Mouse (Mus musculus): ENCODE data around the gene Sel1l3. TPM values are rescaled to one million over a fixed set of nuclear protein-coding genes. Genes with fewer than 3 reads are reported as not detected.

The Sel1l3 gene
- total RNA-seq (2021): 10 to 100 TPM; 38.9 to 42.1 TPM

DNA sequence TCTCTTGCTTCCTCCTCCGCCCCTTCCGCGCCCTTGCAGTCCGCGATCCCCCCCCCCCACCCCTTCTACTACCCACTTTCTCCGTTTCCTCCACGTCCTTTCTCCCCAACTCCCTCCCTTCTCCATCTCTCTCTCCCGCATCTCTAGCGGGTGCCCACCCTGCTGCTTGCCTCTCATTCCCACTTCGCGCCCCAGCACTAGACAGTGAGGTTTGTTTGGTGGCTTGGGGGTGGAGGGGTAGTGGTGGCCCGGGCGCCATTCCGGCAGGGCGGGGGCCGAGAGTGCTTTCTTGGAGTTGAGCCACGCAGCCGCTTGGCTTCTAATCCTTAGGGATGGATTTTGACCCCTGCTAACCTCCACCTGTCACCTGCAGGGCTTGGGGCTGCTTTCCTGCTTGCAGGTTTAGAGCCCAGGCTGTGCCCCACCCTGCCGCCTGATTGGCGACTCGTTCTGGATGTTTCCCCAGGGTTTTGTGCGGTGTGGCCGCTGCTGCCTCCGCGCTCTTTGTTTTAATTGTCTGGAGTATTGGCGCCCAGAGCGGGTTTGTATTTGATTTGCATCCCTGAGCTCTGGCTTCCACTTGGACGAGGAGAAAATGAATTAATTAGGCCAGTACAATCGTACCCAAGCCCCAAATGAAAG is at the start of gene Sel1l3:
Gene Sel1l3, minus strand, starts transcription at position 217 of the 642 bp plus-strand sequence.
- peak in 1 of 2 experiments; percentile 34 for DNase-seq (ENCODE audit: extremely low spot score in 1 of 2, low spot score in 1 of 2)

GRCm38 (mm10) chr5:53261999-53262398 is 48.3 kb upstream of the Sel1l3 start:
- DNase-seq (ENCODE audit: extremely low spot score in 1 of 2, low spot score in 1 of 2): no peak

GRCm38 (mm10) chr5:53259894-53260293 is 46.2 kb upstream of the Sel1l3 start:
- DNase-seq (ENCODE audit: extremely low spot score in 1 of 2, low spot score in 1 of 2): no peak

DNA sequence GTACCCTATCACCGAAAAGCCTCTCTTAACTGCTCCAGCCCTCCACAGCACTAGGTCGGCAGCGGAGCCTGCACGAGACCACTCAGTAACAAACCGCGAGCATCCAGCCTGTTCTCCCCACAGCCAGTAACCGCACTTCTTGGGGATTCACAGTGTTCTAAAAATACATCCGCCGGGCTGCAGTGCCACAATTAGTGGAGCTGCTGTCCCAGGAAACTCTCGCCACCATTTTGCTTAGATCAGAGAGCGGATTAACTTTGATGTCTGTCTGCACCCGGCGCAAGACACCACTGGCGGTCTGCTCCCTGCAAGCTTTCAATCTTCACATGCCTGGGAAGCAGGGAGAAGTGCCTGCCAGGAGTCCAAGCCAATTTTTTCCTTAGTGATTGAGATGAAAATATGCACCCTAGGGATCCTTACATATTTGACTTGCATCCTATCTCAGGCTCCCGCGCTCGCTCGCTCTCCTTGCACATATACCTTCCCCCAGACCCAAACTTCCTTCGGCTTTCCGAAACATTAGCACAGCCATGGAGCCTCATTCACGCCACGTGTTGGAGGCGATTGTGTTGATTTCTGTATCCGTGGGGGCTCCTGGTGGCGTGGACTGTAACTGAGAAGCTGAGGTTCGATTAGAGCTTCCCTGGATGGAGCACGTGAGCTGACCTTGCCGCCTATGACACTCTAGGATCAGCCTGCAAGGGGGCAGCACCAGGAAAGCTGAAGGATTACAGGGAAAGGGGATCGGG is 44.5 kb upstream of the Sel1l3 start:
- peak in 1 of 2 experiments; percentile 27 for DNase-seq (ENCODE audit: extremely low spot score in 1 of 2, low spot score in 1 of 2)

GRCm38 (mm10) chr5:53254821-53255220 is 41.1 kb upstream of the Sel1l3 start:
- no peak for DNase-seq (ENCODE audit: extremely low spot score in 1 of 2, low spot score in 1 of 2)

- DNase-seq (ENCODE audit: extremely low spot score in 1 of 2, low spot score in 1 of 2): no peak
Observed at GRCm38 (mm10) chr5:53254154-53254553, 40.4 kb upstream of the Sel1l3 start.

DNA sequence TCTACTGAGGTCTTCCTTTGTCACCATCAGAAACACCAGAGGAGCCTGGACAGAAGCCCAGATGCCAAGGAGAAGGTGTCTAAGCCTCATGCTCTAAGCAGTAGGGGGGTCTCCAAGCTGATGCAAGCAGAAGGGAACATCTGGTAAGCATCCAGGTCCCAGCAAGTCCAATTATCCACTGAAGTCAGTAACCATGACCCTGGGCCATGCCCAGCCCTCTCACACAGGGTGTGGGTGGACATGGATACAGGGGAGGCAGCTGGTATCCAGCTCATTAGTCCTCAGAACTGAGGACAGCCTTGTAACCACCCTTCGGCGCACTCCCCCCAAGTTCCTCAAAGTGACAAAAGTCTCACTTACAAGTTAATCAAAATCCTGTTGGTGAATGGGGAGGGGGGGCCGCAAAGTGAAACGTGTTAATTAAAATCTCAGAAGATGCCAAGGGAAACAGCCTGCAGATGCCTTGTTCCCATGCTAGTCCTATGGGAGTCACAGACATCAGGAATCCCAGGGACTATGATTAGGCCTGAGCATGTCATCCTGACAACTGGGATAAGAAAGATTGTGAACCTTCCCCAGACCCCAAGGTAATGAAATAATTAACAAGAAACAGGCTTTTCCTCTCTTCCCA is 35.8 kb upstream of the Sel1l3 start:
- DNase-seq (ENCODE audit: extremely low spot score in 1 of 2, low spot score in 1 of 2): no peak

DNA sequence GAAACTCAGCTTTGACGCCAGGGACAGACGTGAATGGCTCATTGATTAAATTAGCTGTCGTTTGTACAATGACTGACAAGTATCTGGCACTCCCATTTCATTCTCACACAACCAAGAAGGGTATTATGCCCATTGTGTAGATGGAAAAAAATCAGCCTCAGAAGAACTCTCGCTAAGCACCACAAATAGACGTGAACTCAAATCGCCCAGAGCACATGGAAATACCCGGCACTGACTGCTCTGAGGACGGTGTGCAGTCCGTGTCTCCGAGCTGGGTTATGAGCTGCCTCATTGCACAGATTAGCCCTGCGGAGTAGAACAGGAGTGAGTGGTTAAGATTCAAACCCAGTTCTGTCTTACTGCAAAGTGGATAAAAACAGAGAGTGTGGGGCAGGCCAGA is 34.8 kb upstream of the Sel1l3 start:
- DNase-seq (ENCODE audit: extremely low spot score in 1 of 2, low spot score in 1 of 2): no peak

DNA sequence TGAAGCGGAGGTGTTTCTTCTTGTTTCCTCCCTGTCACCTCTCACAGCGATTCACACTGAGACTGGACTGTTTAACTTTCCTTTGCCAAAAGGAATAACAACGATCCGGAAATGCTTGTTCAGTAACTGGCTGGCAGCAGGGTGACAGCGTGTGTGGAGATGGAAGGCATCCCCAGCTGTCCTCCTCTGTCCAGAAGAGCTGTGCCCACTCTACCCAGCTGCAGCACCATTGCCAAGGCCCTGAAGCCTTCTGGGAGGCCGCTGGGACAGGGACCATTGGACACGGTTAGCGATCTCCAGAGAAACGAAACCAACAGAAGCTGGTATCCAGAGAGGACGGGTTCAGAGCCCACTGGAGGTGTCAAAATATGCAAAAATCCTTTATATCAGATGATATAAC is 30.2 kb upstream of the Sel1l3 start:
- DNase-seq (ENCODE audit: extremely low spot score in 1 of 2, low spot score in 1 of 2): no peak

- no peak for DNase-seq (ENCODE audit: extremely low spot score in 1 of 2, low spot score in 1 of 2)
Observed at GRCm38 (mm10) chr5:53242865-53243499, 29.3 kb upstream of the Sel1l3 start.

DNA sequence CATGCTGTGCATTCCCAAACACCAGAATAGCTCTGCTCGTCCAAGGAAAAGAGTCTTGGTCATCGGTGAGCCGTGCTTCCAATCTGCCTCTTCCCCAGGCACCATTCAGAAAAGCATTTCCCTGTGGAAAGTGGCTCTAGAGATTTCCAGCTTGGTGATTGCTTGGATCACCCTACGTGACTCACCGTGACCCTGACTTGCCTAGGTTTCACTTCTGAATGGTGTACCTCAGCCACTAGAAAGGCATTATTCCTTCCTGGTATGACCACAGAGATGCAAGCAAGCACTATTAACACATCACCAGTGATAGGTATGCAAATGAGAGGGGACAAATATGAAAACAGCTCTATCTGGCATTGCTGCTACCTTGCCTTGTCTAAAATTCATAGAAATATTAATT is 28.2 kb upstream of the Sel1l3 start:
- DNase-seq (ENCODE audit: extremely low spot score in 1 of 2, low spot score in 1 of 2): no peak

DNA sequence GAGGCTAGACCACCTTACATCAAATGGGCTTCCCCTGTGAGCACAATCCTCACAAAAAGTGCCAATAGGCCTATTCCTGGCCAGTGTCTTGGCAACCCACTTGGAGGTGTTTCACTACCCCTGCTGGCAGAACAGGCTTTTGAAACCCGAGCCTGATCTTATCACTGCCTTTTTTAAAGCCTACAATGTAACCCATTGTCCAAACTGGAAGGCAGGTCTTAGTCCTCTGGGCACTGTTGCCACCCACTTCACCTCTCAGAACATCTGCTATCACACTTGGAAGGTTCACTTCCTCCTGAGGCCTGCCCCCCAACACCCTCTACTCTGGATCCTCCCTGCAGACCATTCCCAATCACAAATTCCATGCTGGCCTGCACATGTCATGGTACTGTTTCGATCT is 27.4 kb upstream of the Sel1l3 start:
- DNase-seq (ENCODE audit: extremely low spot score in 1 of 2, low spot score in 1 of 2): no peak

GRCm38 (mm10) chr5:53239831-53240440 is 26.2 kb upstream of the Sel1l3 start:
- no peak for DNase-seq (ENCODE audit: extremely low spot score in 1 of 2, low spot score in 1 of 2)

- no peak for DNase-seq (ENCODE audit: extremely low spot score in 1 of 2, low spot score in 1 of 2)
Observed at GRCm38 (mm10) chr5:53239189-53239588, 25.5 kb upstream of the Sel1l3 start.

- no peak for DNase-seq (ENCODE audit: extremely low spot score in 1 of 2, low spot score in 1 of 2)
Observed at GRCm38 (mm10) chr5:53238761-53239160, 25.0 kb upstream of the Sel1l3 start.

DNA sequence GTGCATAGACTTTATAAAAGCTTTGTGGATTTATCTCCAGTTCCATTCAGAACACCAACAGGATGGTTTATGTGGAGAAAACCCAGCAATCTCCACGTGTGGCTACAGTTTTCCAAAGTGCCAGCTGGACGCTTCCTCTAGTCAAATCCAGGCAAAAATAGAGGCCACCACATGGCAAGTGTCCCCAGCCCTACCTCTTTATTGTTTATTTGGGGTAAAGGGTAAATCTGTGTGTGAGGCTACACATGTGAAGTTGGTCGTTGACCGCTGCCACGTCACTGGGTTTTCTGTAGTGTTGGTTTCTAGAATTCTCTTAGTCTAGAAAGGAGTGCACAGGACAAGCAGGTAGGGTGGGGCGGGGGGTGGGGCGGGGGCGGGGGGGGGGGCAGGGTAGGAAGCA is 23.0 kb upstream of the Sel1l3 start:
- no peak for DNase-seq (ENCODE audit: extremely low spot score in 1 of 2, low spot score in 1 of 2)

DNA sequence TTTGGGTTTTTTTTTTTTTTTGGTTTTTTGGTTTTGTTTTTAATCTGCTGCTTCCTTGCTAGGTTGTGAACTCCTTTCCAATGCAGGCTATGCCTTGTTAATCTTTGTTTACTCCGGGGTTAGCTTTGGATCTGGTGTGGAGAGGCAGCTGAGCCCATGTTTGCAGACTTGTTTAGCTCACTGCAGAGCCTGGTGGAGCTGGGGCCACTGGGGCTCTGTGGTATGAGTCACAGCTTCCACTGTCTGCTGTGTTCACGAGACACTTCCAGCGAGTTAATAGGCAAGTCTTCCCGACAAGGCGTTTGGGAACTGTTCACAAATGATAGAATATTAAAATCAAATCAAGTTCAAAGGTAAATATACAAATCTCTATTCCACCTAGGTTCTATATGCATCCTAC is 22.4 kb upstream of the Sel1l3 start:
- DNase-seq (ENCODE audit: extremely low spot score in 1 of 2, low spot score in 1 of 2): no peak

GRCm38 (mm10) chr5:53235551-53235950 is 21.8 kb upstream of the Sel1l3 start:
- no peak for DNase-seq (ENCODE audit: extremely low spot score in 1 of 2, low spot score in 1 of 2)

- DNase-seq (ENCODE audit: extremely low spot score in 1 of 2, low spot score in 1 of 2): no peak
Observed at GRCm38 (mm10) chr5:53230560-53230959, 16.8 kb upstream of the Sel1l3 start.

DNA sequence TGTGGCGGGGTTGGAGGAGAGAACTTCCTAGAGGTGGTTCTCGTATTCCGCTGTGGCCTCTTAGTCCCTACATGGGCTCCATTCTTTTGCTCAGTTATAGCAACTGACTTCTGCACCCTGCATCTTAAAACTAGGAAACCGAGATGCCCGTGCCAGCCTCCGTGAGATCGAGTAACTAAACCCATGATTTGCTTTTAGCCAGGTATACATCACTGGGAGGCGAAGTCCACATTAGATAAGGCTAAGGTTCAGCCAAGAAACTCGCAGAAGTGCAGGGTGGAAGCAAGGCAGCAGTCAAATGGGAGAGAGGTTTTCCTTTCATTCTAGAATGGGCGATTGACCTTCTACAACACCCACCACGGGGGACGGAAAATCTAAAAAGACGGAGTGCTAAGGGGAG is 11.7 kb upstream of the Sel1l3 start:
- DNase-seq (ENCODE audit: extremely low spot score in 1 of 2, low spot score in 1 of 2): no peak

DNA sequence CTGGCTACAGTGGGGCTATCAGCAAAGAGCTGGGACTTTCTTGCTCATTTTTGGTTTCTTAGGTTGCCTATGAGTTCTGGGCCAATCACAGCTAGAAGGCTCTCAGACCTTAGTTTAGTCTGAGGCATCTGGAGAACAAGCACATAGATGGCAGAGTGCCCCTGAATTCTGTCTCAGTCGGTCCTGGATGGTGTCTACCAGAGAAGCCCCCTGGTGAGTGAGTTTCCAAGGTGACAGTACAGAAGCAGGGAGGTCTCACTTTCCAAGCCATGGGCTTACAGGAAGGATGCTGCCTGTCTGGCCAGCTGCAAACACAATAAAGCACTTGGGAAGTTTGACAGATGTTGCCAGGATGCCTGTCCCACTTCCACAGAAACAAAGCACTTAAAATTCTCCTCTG is 1.1 kb upstream of the Sel1l3 start:
- DNase-seq (ENCODE audit: extremely low spot score in 1 of 2, low spot score in 1 of 2): no peak

Measured in layer of hippocampus, postnatal 25 days (tissue).